Mouse (Mus musculus): Measurements from ENCODE around the gene Cxcl9.

Cxcl9 gene

GRCm38 (mm10) chr5:92278942-92279537 is 48.8 kb downstream of the Cxcl9 start:
- DNase-seq (ENCODE audit: low spot score in 2 of 2), result no peak

GRCm38 (mm10) chr5:92277437-92278394 is 50.2 kb downstream of the Cxcl9 start, which contains the start of gene Naaa:
Naaa (minus strand) TSS chr5:92278170.
- DNase-seq (ENCODE audit: low spot score in 2 of 2), result peak; percentile 63 to 71
